Mouse (Mus musculus) cerebellum, postnatal 4 days (tissue): ENCODE measurements around the gene Mospd3.

Experiments used
- DNase-seq, 2 experiments: peaks; one replicate each; pipeline ENCODE4 v3.0.0; 2022; ENCODE audit warnings: low spot score in 2 of 2, mixed read lengths in 1 of 2

Mospd3 gene

DNA sequence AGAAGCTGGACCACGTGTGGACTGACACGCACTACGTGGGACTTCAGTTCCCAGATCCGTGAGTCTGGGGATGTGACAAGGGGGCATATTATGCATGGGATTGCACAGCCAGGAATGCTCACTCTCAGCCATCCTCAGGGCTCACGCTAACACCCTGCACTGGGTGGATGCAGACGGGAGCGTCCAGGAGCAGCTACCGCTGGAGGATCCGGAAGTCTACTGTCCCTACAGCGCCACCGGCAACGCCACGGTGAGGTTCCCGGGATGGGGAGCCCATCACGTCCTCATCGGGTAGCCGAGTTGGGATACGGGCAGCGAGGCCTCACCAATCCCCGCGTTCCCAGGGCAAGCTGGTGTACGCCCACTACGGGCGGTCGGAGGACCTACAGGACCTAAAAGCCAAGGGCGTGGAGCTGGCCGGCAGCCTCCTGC, 26.4 kb downstream of the Mospd3 start:
- peak in 1 of 2 experiments; percentile 42 for DNase-seq

DNA sequence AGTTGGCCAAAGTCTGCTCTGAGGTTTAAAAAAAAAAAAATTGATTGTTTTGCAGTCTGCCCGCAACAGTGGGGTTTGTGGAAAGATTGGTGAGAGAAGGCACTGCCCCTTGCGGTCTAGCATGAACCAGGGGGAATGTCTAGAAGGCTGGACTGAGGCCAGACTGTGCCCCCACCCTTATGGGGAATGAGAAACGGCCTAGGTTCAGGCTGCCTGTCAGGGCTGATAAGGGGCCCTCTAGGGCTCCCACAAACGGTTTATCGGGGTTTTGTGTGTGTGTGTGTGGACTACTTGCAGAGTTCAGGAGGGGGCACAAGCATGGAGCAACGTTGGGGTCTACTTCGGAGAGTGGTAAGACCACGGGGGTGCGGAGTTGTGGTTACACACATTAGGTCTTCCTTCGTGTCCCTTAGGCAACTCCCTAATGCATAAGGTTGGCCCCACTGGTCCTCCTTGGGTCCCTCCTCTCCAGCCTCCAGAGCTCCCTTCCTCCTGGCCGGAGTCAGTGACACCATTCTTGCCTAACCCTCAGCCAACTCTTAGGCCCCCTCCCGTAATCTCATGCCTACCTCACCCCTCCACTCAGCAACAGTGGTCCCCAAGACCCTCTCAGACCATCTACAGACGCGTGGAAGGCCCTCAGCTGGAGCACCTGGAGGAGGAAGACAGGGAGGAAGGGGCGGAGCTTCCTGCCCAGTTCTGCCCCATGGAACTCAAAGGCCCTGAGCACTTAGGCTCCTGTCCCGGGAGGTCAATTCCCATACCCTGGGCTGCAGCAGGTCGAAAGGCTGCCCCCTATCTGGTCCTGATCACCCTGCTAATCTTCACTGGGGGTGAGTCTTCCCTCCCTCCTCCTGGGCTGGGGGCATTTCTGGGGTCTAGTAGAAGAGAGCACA, 29.9 kb downstream of the Mospd3 start:
- no peak for DNase-seq

DNA sequence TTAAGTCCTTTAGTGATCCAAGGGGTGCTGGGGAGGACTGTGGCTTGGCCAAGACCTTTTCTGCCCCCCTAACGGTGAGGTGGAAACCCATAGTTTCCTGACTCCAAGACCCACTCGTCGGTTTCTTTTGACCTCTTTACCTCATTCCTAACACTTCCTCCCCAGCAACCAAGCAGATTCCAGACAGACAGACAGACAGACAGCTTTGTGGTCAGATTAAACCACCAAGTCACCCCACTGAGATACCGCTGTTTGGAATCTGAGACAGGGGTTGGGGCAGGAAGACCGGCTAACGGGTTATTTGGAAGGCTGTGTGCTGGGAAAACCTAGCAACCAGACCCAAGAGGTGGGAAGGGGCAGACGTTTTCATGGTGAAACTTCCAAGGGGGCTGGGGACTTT, 30.7 kb downstream of the Mospd3 start:
- DNase-seq, result no peak

DNA sequence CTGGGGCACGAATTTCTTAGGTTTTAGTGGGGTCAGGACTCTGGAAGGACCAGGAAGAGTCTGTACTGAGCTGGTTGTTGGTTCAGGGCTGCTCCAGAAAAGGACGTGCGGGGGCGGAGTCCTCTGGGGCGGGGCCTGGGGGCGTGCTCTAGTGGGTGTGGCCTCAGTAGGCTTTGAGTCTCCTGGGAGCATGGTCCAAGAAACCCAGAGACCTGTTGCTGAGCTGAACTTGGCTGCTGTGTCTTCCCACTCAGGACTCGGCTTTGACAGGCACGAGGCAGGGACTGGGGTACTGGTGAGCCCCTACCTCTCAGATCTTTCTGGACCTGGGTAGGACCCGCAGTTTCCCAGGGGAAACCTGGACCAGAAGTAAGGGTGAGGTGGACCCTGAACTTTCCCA, 31.2 kb downstream of the Mospd3 start, which contains the start of gene Tfr2:
TSS of gene Tfr2 (plus strand) at position 176 of the 400 bp plus-strand sequence.
- no peak for DNase-seq

DNA sequence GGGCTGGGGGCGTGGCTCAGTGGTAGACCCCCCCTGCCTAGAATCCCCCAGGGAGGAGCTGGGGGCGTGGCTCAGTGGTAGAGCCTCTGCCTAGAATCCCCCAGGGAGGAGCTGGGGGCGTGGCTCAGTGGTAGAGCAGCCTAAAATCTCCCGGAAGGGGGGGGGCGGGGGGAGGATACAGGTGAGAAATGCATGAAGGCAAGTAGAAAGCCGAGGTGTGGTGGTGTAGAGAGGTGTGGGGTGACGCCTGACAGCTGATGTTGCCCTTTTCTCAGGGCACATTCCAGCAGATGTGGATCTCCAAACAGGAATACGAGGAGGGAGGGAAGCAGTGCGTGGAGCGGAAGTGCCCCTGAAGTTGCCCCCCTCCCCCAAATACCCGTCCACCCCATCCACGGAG, 31.8 kb downstream of the Mospd3 start:
- no peak for DNase-seq

DNA sequence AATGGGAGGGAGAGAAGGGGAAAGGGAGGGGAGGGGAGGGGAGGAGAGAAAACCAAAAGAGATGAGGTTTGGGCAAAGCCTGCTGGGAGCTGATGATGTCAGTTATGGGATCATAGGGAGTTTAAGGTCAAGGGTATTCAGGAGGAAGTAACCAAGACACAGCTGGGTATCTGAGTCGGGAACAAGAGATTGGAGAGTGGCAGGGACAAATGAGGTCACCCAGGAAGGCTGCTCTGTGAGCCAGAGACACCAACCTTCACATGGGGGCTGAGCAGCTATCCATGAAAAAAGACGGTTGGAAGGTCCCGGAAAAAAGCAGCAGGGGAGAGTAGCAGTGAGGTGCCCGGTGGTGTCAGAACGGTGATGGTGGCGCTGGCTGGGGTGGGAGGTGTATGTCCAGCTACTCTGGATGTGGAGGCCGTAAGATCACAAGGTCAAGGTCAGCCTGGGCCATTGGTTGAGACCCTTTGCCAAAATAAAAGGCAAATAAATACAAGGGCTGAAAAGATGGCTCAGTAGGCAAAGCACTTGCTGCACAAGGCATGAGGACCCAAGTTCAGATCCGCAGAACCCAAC, 32.5 kb downstream of the Mospd3 start:
- no peak for DNase-seq

DNA sequence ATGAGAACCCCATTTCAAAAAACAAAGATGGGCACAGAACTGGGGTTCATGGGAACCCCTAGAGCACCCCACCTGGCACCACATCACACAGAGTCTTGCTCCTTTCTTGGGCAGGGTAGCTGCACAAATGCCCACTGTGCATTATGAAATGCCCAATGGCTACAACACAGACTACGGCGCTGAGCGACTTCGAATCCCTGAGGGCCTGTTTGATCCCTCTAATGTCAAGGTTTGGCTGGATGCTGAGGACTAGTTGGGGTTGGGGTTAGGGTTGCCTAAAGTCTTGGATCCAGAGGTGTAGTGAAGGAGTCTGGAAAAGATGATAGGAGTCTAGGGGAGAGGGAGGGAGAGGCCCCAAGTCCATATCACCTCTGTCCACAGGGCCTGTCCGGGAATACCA, 34.4 kb downstream of the Mospd3 start:
- DNase-seq, result no peak

DNA sequence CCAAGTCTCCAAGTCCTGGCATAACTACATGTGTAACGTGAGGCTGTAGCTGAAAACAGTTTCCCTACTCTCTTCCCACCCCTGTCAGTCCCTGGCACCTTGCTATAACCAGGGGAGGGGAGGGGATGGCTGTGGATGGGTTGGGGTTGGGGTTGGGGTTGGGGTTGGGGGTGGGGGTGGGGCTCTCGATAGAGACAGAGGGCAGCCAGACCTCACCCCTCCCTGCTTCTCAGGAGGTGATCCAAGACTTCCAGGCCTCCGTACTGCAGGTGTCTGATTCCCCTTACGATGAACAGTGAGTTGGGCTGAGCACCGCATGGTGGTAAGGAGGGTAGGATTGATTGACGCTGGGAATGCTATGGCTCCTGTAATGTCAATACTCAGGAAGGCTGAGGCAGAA, 35.1 kb downstream of the Mospd3 start:
- DNase-seq, result no peak

DNA sequence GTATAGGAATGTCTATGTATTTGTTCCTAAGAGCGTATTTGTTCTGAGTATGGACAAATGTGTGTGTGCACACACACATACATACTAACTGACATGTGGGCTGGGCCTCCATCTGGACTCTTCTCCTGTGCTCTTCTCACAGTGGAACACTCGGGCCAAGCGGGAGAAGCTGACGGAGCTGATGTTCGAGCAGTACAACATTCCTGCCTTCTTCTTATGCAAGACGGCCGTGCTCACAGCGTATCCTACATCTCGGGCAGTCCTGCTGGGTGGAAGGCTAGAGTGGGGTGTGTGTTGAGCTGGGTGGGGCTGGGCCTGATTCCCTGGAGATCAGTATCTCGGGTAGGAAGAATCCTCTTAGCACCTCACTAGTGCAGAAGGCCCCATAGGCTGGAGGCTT, 37.9 kb downstream of the Mospd3 start:
- DNase-seq, result no peak

DNA sequence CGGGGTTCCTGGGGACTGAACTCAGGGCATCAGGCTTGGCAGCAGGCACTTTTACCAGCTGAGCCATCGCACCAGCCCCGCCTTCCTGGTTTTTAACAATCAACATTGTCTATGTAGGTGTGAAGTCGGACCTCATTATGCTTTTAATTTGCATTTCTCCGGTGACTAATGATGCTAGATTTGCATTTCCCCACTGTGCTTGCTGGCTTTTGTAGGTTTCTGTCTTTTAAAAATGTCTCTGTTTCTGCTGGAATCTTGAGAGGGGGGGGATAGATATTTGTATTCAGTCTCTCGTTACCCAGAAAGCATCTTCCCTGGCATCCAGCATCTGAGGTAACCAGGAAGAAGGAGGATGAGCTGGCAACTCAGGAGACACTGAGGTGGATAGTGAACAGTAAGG, 39.3 kb downstream of the Mospd3 start:
- DNase-seq, result no peak

DNA sequence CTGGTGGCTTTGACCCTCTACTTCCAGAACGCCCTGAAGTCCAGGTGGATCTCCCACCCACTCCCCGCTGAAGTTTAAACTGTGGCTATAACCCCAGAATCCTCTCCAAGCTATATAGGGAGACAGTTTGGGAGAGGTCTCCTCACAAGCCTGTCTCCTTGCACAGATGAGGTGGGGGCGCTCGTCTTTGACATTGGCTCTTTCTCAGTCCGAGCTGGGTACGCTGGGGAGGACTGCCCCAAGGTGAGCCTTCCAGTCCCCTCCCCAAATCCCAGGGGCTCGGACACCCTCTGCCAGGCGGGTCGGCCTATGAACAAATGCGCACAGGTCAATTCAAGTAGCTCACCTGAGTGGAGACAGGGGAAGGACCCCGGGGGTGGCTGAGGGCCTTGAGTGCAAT, 47.0 kb downstream of the Mospd3 start:
- no peak for DNase-seq

DNA sequence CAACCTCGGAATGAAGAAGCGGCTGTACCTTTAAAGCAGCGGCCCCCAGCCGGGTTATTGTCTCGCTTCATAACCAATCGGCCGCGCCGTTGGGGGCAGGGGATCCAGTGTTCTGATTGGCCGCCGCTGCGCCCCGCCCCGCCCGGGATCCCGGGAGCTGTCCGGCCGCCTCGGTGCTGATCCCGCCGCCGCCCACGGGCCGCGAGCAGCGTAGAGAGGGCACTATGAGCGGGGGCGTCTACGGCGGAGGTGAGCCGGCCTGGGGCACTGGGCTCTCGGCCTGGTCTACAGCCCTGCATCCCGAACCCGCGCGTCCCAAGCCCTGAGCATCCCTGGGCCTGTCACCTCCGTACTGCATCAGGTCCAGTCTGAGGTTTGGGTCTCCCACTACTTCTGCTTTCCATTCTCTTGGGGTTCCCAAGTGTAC, 47.4 kb downstream of the Mospd3 start, which contains the start of gene Actl6b:
TSS of gene Actl6b (plus strand) at position 107 of the 427 bp plus-strand sequence.
- peak; percentile 87 to 94 for DNase-seq

DNA sequence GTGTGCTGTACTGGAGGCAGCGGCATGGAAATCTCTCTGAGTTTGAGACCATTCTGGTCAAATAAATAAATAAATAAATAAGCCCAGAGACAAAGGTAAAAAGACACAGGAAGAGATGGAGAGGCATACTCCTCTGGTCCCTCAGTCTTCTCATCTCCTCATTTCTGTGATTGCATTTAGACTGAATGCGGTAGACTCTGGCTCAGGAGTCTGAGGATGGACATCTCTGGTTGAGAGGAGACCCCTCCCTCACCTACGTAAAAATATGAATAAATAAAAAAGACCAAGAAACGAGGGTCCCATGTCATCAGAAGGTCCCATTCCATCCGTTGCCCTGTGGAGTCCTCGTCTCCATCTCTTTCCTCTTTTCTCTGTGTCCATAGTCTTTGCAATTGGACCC, 47.9 kb downstream of the Mospd3 start:
- DNase-seq, result no peak

DNA sequence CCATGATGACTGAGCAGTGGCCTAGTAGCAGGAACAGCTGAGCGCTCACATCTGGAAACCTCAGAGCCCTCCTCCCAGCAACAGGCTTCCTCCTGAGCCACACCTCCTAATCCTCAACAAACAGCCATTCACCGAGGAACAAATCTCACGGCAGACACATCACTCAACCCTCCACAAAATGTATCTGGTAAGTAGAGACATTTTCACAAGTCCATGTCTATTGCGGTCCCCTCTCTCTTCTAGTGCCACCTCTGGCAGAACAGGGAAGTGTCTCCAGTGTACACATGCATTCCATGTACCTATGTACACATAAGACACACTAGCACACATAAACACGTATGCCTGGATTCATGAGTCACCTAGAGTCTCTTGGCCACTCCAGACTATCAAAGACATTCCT, 49.7 kb downstream of the Mospd3 start:
- no peak for DNase-seq

DNA sequence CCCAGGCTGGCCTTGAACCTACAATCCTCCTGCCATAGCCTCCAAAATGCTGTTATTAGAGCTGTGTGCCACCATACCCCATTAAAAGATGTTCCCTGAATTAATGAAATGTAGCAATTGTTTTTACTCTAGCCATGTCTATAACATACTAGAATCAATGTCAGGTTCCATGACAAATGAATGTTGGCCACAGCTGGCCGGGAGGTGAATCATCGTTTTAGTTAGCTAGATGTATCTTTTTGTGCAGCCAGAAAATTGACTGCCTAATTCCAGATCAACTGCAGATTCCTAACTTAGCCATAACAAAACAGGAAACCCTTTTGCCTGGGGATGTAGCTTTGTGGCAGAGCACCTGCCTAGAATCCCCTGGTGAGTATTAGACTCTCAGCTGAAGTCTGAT, 51.0 kb downstream of the Mospd3 start:
- DNase-seq, result no peak
